Mouse (Mus musculus): ENCODE results near the gene Eef1akmt2.
A peak's percentile ranks its signal among the peaks of the same experiment; 100 is the strongest.

The Eef1akmt2 gene

GRCm38 (mm10) chr7:132866316-132866715 lies 13.8 kb upstream of the Eef1akmt2 start:
- DNase-seq (ENCODE audit: low spot score in 2 of 2) = no peak

GRCm38 (mm10) chr7:132859042-132859958 lies 6.8 kb upstream of the Eef1akmt2 start, which contains the start of gene Abraxas2:
Abraxas2 (plus strand) TSS chr7:132859225.
- peak; percentile 73 to 79 for DNase-seq (ENCODE audit: low spot score in 2 of 2)

GRCm38 (mm10) chr7:132858043-132858608 lies 5.7 kb upstream of the Eef1akmt2 start:
- no peak for DNase-seq (ENCODE audit: low spot score in 2 of 2)

- DNase-seq (ENCODE audit: low spot score in 2 of 2) = no peak
These were observed 3.6 kb upstream of the Eef1akmt2 start for GRCm38 (mm10) chr7:132856083-132856482.

GRCm38 (mm10) chr7:132853946-132854345 lies 1.5 kb upstream of the Eef1akmt2 start:
- no peak for DNase-seq (ENCODE audit: low spot score in 2 of 2)

- no peak for DNase-seq (ENCODE audit: low spot score in 2 of 2)
These were observed 888 bp upstream of the Eef1akmt2 start for GRCm38 (mm10) chr7:132853361-132853760.

- no peak for DNase-seq (ENCODE audit: low spot score in 2 of 2)
These were observed 9.3 kb downstream of the Eef1akmt2 start for GRCm38 (mm10) chr7:132843152-132843551.

- DNase-seq (ENCODE audit: low spot score in 2 of 2) = no peak
These were observed 10.0 kb downstream of the Eef1akmt2 start for GRCm38 (mm10) chr7:132842455-132842854.

GRCm38 (mm10) chr7:132841287-132841686 lies 11.2 kb downstream of the Eef1akmt2 start:
- no peak for DNase-seq (ENCODE audit: low spot score in 2 of 2)

- no peak for DNase-seq (ENCODE audit: low spot score in 2 of 2)
These were observed 21.5 kb downstream of the Eef1akmt2 start for GRCm38 (mm10) chr7:132830955-132831354.

- no peak for DNase-seq (ENCODE audit: low spot score in 2 of 2)
These were observed 28.0 kb downstream of the Eef1akmt2 start for GRCm38 (mm10) chr7:132824346-132825022.

GRCm38 (mm10) chr7:132823832-132824231 lies 28.6 kb downstream of the Eef1akmt2 start:
- no peak for DNase-seq (ENCODE audit: low spot score in 2 of 2)

GRCm38 (mm10) chr7:132820692-132821091 lies 31.8 kb downstream of the Eef1akmt2 start:
- DNase-seq (ENCODE audit: low spot score in 2 of 2) = no peak

- DNase-seq (ENCODE audit: low spot score in 2 of 2) = no peak
These were observed 35.4 kb downstream of the Eef1akmt2 start for GRCm38 (mm10) chr7:132817056-132817455.

- no peak for DNase-seq (ENCODE audit: low spot score in 2 of 2)
These were observed 35.9 kb downstream of the Eef1akmt2 start for GRCm38 (mm10) chr7:132816528-132816927.

GRCm38 (mm10) chr7:132815081-132815480 lies 37.4 kb downstream of the Eef1akmt2 start:
- no peak for DNase-seq (ENCODE audit: low spot score in 2 of 2)

- no peak for DNase-seq (ENCODE audit: low spot score in 2 of 2)
These were observed 38.4 kb downstream of the Eef1akmt2 start for GRCm38 (mm10) chr7:132814089-132814450.

- no peak for DNase-seq (ENCODE audit: low spot score in 2 of 2)
These were observed 38.9 kb downstream of the Eef1akmt2 start, which contains the start of gene Fam53b for GRCm38 (mm10) chr7:132813416-132814088. Fam53b (minus strand) TSS chr7:132813886.

GRCm38 (mm10) chr7:132812619-132813415 lies 39.7 kb downstream of the Eef1akmt2 start:
- no peak for DNase-seq (ENCODE audit: low spot score in 2 of 2)

- DNase-seq (ENCODE audit: low spot score in 2 of 2) = no peak
These were observed 40.5 kb downstream of the Eef1akmt2 start for GRCm38 (mm10) chr7:132811716-132812618.
